Mouse (Mus musculus): ENCODE measurements around the gene Wdr46. TPM values are rescaled to one million over a fixed set of nuclear protein-coding genes. Genes with fewer than 3 reads are reported as not detected.
"Not testable (repeated sequence)": the region's sequence is repeated elsewhere in the genome, so short reads cannot be mapped to it uniquely, and the experiment has no call there.

The Wdr46 gene
- 8.8 TPM in 2 replicates for polyA plus RNA-seq (2015; fragmentation: Nextera tagmentation; extraction: Ambion mirVana)

- H3K4me1 ChIP-seq (ENCODE audit: insufficient read depth, low read depth, low read length): peaks cover 6% of the 10 kb centered on the region; the same call in 1 of the 2 replicates
- peak; percentile 93 for ATAC-seq
- H3K27me3 ChIP-seq (replicated peaks; ENCODE audit: insufficient read depth, low read length): no peaks in the 10 kb centered on the region
- TF ChIP-seq EP300 (IDR thresholded peaks at IDR 0.05): peak; percentile 69
- TF ChIP-seq CTCF (IDR thresholded peaks at IDR 0.05): no peak
- 0 out of 2 replicates have a peak, but pooled peaks cover 8% of the 10 kb centered on the region for H3K36me3 ChIP-seq (ENCODE audit: insufficient read depth, low read length)
- peak within 1 kb of the TSS; percentile 26; the same call in 1 of the 2 replicates for H3K27ac ChIP-seq (ENCODE audit: low read length)
- H3K9ac ChIP-seq (replicated peaks; ENCODE audit: low read depth): peak within 1 kb of the TSS; percentile 87
- peak; percentile 97 for DNase-seq (ENCODE audit: low spot score)
- peak within 1 kb of the TSS; percentile 97 for H3K4me2 ChIP-seq (replicated peaks; ENCODE audit: low read depth, low read length)
- H3K9me3 ChIP-seq (ENCODE audit: low read length): no peaks in the 10 kb centered on the region
- WGBS: under 1% methylated on average over 36 of the region's 36 CpGs
- H3K4me3 ChIP-seq (ENCODE audit: low read depth, low read length): peak within 1 kb of the TSS; percentile 62
Measured at GRCm38 (mm10) chr17:33940206-33940805, at the start of gene Wdr46, which contains the start of gene Pfdn6. TSS of gene Wdr46 (plus strand) at chr17:33940660. TSS of gene Pfdn6 (minus strand) at chr17:33940343.

GRCm38 (mm10) chr17:33891357-33891756, 49.1 kb upstream of the Wdr46 start:
- no peak for TF ChIP-seq CTCF (IDR thresholded peaks at IDR 0.05)
- no peak for TF ChIP-seq EP300 (IDR thresholded peaks at IDR 0.05)
- no peak for ATAC-seq
- H3K36me3 ChIP-seq (ENCODE audit: insufficient read depth, low read length): no peaks in the 10 kb centered on the region

GRCm38 (mm10) chr17:33891892-33892291, 48.6 kb upstream of the Wdr46 start:
- H3K9ac ChIP-seq (replicated peaks; ENCODE audit: low read depth); H3K4me3 ChIP-seq (ENCODE audit: low read depth, low read length); DNase-seq (ENCODE audit: low spot score); H3K4me2 ChIP-seq (replicated peaks; ENCODE audit: low read depth, low read length); H3K9me3 ChIP-seq (ENCODE audit: low read length); H3K27me3 ChIP-seq (replicated peaks; ENCODE audit: insufficient read depth, low read length); H3K36me3 ChIP-seq (ENCODE audit: insufficient read depth, low read length); H3K4me1 ChIP-seq (ENCODE audit: insufficient read depth, low read depth, low read length); H3K27ac ChIP-seq (ENCODE audit: low read length); ATAC-seq: not testable (repeated sequence)
- 64% methylated on average over 6 of the region's 6 CpGs for WGBS
- 0 out of 2 replicates have a peak, but pooled peaks have one; percentile 3 for TF ChIP-seq CTCF (IDR thresholded peaks at IDR 0.05)

More at GRCm38 (mm10) chr17:33891357-33891756, 49.1 kb upstream of the Wdr46 start:
- no peak overlapping the region for H3K4me2 ChIP-seq (replicated peaks; ENCODE audit: low read depth, low read length)
- no peak overlapping the region for H3K27ac ChIP-seq (ENCODE audit: low read length)
- H3K4me1 ChIP-seq (ENCODE audit: insufficient read depth, low read depth, low read length): no peaks in the 10 kb centered on the region
- WGBS: 58% methylated on average over 2 of the region's 2 CpGs
- H3K9me3 ChIP-seq (ENCODE audit: low read length): no peaks in the 10 kb centered on the region
- H3K4me3 ChIP-seq (ENCODE audit: low read depth, low read length): no peak overlapping the region
- no peak for DNase-seq (ENCODE audit: low spot score)
- no peaks in the 10 kb centered on the region for H3K27me3 ChIP-seq (replicated peaks; ENCODE audit: insufficient read depth, low read length)
- no peak overlapping the region for H3K9ac ChIP-seq (replicated peaks; ENCODE audit: low read depth)

GRCm38 (mm10) chr17:33892429-33892828, 48.0 kb upstream of the Wdr46 start:
- no peaks in the 10 kb centered on the region for H3K4me1 ChIP-seq (ENCODE audit: insufficient read depth, low read depth, low read length)
- H3K9me3 ChIP-seq (ENCODE audit: low read length): no peaks in the 10 kb centered on the region
- H3K4me2 ChIP-seq (replicated peaks; ENCODE audit: low read depth, low read length): no peak overlapping the region
- no peak overlapping the region for H3K9ac ChIP-seq (replicated peaks; ENCODE audit: low read depth)
- no peak overlapping the region for H3K27ac ChIP-seq (ENCODE audit: low read length)
- DNase-seq (ENCODE audit: low spot score): no peak
- WGBS: 24% methylated on average over 7 of the region's 7 CpGs
- no peak for ATAC-seq
- no peak overlapping the region for H3K4me3 ChIP-seq (ENCODE audit: low read depth, low read length)
- no peaks in the 10 kb centered on the region for H3K36me3 ChIP-seq (ENCODE audit: insufficient read depth, low read length)
- TF ChIP-seq EP300 (IDR thresholded peaks at IDR 0.05) (no peak), CTCF (IDR thresholded peaks at IDR 0.05) (no peak)
- no peaks in the 10 kb centered on the region for H3K27me3 ChIP-seq (replicated peaks; ENCODE audit: insufficient read depth, low read length)

- H3K9me3 ChIP-seq (ENCODE audit: low read length); H3K4me2 ChIP-seq (replicated peaks; ENCODE audit: low read depth, low read length); H3K27ac ChIP-seq (ENCODE audit: low read length); H3K27me3 ChIP-seq (replicated peaks; ENCODE audit: insufficient read depth, low read length); H3K4me1 ChIP-seq (ENCODE audit: insufficient read depth, low read depth, low read length); H3K9ac ChIP-seq (replicated peaks; ENCODE audit: low read depth); H3K36me3 ChIP-seq (ENCODE audit: insufficient read depth, low read length); H3K4me3 ChIP-seq (ENCODE audit: low read depth, low read length); DNase-seq (ENCODE audit: low spot score); ATAC-seq: not testable (repeated sequence)
- 65% methylated on average over 4 of the region's 4 CpGs for WGBS
Measured at GRCm38 (mm10) chr17:33893011-33893410, 47.4 kb upstream of the Wdr46 start.

- Histone ChIP-seq H3K4me1 (ENCODE audit: insufficient read depth, low read depth, low read length) (no peaks in the 10 kb centered on the region), H3K36me3 (ENCODE audit: insufficient read depth, low read length) (no peaks in the 10 kb centered on the region), H3K4me2 (replicated peaks; ENCODE audit: low read depth, low read length) (no peak overlapping the region), H3K27me3 (replicated peaks; ENCODE audit: insufficient read depth, low read length) (no peaks in the 10 kb centered on the region), H3K9ac (replicated peaks; ENCODE audit: low read depth) (no peak overlapping the region), H3K27ac (ENCODE audit: low read length) (no peak overlapping the region), H3K9me3 (ENCODE audit: low read length) (no peaks in the 10 kb centered on the region), H3K4me3 (ENCODE audit: low read depth, low read length) (no peak overlapping the region)
- WGBS: 37% methylated on average over 6 of the region's 6 CpGs
- TF ChIP-seq EP300 (IDR thresholded peaks at IDR 0.05) (no peak), CTCF (IDR thresholded peaks at IDR 0.05) (peak; percentile 77)
- peak; percentile 86 for DNase-seq (ENCODE audit: low spot score)
- 0 out of 2 replicates have a peak, but pooled peaks have one; percentile 32 for ATAC-seq
Measured at GRCm38 (mm10) chr17:33897114-33897794, 43.2 kb upstream of the Wdr46 start.

GRCm38 (mm10) chr17:33898193-33898592, 42.3 kb upstream of the Wdr46 start:
- H3K4me2 ChIP-seq (replicated peaks; ENCODE audit: low read depth, low read length); H3K4me3 ChIP-seq (ENCODE audit: low read depth, low read length); H3K9me3 ChIP-seq (ENCODE audit: low read length); H3K4me1 ChIP-seq (ENCODE audit: insufficient read depth, low read depth, low read length); DNase-seq (ENCODE audit: low spot score); H3K27me3 ChIP-seq (replicated peaks; ENCODE audit: insufficient read depth, low read length); H3K36me3 ChIP-seq (ENCODE audit: insufficient read depth, low read length); H3K9ac ChIP-seq (replicated peaks; ENCODE audit: low read depth); ATAC-seq; H3K27ac ChIP-seq (ENCODE audit: low read length): not testable (repeated sequence)
- WGBS: 82% methylated on average over 4 of the region's 4 CpGs

Data from lung, postnatal 0 days (tissue).